Mouse (Mus musculus) heart, postnatal 4 days (tissue): ENCODE results near the gene Rab25. TPM values are rescaled to one million over a fixed set of nuclear protein-coding genes. Genes with fewer than 3 reads are reported as not detected.

Experiments used
- DNase-seq: peaks from one replicate; pipeline ENCODE4 v3.0.0; 2021
- microRNA-seq, 2 experiments: library from miRNA; unstranded; fragments of <30 nt; microRNA quantifications; one replicate each; pipeline ENCODE4 v1.2.0; 2021 to 2022
- total RNA-seq, 2 experiments: library from RNA; stranded (reverse); gene quantifications; 2 replicates each; pipeline ENCODE4 v1.2.3; 2021

Gene Rab25
- total RNA-seq, 2 experiments from 2014 or later = not detected

DNA sequence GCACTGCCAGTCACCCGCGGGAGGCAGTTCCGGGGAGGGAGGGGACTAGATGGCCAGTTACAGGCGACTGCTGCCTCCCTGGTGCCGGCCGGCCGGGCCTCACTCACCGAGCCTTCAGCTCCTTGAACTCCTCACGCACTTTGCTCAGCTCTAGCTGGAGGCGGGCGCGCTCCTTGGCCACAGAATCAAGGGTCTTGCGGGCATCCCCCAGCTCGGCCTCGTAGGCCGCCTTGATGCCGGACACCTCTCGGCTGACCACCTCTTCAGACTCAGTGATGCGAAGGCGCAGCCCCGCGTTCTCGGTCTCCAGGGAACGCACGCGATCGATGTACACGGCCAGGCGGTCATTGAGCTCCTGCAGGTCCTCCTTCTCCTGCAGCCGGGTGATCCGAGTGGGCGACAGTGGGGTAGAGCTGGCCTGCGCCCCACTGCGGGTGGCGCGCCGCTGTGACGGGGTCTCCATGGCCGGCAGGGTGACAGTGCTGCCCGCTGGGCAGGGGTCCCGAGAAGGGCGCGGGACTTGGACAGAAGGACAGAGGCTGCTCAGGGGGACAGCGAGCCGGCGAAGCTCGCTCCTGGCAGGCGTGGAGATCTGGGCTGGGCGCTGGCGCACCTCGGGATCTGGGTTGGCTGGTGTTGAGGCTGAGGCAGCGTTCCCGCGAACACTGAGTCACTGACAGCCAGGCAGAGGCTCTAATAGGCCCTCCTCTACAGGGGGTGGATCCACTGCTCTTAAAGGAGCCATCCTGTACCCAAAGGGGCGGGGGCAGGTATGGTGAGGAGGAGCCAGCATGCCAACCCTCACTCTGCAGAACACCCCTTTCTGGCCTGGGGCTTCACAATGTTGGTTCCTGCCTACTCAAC, 45.2 kb downstream of the Rab25 start:
- peak; percentile 93 for DNase-seq

DNA sequence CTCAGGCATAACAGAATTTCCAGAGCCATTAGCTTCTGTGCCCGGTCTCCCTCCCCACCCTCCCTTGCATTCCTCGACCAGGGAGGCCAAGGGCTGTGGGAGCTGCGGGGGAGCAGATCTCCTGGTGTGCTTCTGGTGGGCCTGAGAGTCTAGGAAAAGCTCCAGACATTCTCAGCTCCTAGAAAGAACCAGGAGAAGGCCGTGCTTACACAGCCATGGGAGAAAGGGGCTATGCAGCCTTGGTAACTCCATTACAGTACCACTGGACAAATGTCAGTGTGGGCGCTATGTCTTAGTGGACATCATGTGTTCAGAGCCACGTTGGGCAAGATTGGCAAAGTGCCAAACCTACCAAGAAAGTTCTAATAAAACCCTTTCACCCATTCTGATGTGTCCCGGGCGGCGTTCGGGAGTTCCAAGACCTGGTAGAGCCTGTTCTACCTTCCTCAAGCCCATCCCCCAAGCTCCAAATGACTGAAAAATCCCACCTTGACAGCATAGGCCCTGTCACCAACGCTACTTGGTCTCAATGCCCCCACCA, 46.0 kb downstream of the Rab25 start:
- DNase-seq = peak; percentile 46

DNA sequence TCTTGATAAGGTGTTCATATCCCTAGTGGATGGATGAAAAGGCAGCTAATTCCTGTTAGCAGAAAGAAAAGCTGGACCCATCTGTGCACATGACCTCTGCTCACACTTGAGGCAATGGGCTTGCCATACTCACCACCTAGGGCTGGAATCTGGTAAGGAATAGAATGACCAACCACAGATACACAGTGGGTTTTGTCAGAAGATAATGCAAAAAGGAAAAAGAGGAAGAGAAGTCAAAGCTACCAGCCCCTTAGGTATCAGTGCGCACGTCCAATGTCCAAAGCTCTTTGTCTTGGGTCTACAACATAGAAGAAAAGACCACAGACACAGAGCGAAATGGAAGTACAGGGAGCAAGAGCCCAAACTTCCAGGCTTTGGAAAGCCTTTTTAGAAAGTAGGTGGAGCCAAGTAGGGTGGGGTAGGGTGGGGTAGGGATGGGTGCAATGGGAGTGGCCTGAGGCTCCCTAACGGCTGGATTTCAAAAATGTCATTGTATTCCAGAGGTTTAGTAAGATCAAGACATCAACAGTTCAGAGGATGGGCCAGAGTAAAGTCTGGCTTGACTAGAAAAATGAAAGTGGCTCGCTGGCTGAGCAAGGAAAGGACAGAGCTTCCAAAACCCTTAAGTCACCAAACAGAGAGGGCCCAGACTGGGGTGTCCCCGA, 46.6 kb downstream of the Rab25 start:
- DNase-seq = no peak

- DNase-seq = no peak
Measured at GRCm38 (mm10) chr3:88500655-88501365, 47.3 kb downstream of the Rab25 start.

- no peak for DNase-seq
Measured at GRCm38 (mm10) chr3:88500087-88500486, 48.0 kb downstream of the Rab25 start.

- DNase-seq = no peak
Measured at GRCm38 (mm10) chr3:88499580-88499979, 48.5 kb downstream of the Rab25 start.

- DNase-seq = peak; percentile 54
Measured at GRCm38 (mm10) chr3:88495741-88496415, 52.2 kb downstream of the Rab25 start.

- peak; percentile 82 for DNase-seq
Measured at GRCm38 (mm10) chr3:88494836-88495628, 53.1 kb downstream of the Rab25 start.

DNA sequence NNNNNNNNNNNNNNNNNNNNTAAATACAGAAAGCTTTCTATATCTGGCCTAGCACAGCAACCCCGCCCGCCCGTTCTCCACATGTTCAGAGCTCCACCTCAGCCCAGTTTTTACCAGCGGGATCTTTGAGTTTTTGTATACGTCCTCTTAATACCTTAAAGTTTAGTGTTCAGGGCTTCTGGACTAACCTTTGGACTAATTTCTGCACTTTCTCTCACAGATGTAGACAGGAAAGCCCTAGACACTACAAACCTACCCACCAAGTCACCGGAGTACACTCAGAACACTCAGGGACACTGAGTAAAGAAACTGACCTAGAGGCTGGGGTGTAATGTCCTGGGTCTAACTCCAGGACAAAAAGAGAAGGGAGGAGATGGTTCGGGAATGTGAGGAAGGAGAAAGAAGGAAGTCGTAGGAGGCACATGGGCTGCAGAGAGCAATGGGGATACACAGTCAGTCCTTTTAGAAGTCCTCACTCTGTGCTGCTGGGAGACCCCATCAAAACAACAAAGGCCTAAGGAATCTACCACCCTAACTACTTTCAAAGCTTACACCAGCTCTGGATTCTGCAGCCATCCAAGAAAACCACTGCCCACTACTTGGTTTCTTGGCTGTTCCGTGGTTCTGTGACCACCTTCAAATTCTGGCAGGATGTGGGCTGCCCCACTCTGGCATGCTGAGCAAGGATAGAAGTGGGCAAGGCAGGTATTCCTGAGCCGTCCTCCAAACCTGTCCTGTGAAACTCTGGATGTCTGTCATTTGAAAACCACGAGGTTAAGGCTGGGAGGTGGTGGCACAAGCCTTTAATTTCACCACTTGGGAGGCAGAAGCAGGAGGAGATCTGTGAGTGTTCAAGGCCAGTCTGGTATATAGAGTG, 54.2 kb downstream of the Rab25 start:
- DNase-seq = no peak

Small RNA genes within 50 kb of the gene (microRNA-seq; reads per million reads assigned to microRNA genes)
- 0 reads per million in 2 experiments for gene Mir1905

Other genes with a start within 250 kb of the Rab25 start
- gene Glmp, start 223.3 kb downstream of the Rab25 start, total RNA-seq = 10 to 100 TPM; 74.8 to 84.6 TPM
- 1 to 10 TPM; 1.4 to 1.6 TPM for gene Tmem79, start 212.2 kb downstream of the Rab25 start, total RNA-seq
- gene Smg5, start 212.0 kb downstream of the Rab25 start, total RNA-seq = 10 to 100 TPM; 53.2 to 61.3 TPM
- gene Paqr6, start 183.7 kb downstream of the Rab25 start, total RNA-seq = under 1 TPM; 0.47 to 0.86 TPM
- gene Bglap3, start 175.6 kb downstream of the Rab25 start, total RNA-seq = not detected
- gene Bglap2, start 169.6 kb downstream of the Rab25 start, total RNA-seq = not detected
- not detected for gene Bglap, start 163.8 kb downstream of the Rab25 start, total RNA-seq
- 10 to 100 TPM; 87.5 to 88.0 TPM for gene Pmf1, start 138.0 kb downstream of the Rab25 start, total RNA-seq
- 10 to 100 TPM; 13.9 to 14.6 TPM for gene Slc25a44, start 123.2 kb downstream of the Rab25 start, total RNA-seq
- 1 to 10 TPM; 1.5 to 1.7 TPM for gene Sema4a, start 87.1 kb downstream of the Rab25 start, total RNA-seq
- gene Lmna, start 38.3 kb downstream of the Rab25 start, total RNA-seq = 100 to 1,000 TPM; 178 to 181 TPM
- gene Mex3a, start 15.9 kb downstream of the Rab25 start, total RNA-seq = 10 to 100 TPM; 11.7 TPM
- gene Lamtor2, start 4.8 kb upstream of the Rab25 start, total RNA-seq = 10 to 100 TPM; 81.9 to 89.1 TPM
- 10 to 100 TPM; 55.3 to 60.1 TPM for gene Ubqln4, start 5.5 kb upstream of the Rab25 start, total RNA-seq
- gene Ssr2, start 27.6 kb upstream of the Rab25 start, total RNA-seq = 100 to 1,000 TPM; 145 to 152 TPM
- gene Arhgef2, start 57.7 kb upstream of the Rab25 start, total RNA-seq = 100 to 1,000 TPM; 104 to 109 TPM
- under 1 TPM in 1 of 2 experiments, not detected in 1; 0.20 TPM for gene Rxfp4, start 104.8 kb upstream of the Rab25 start, total RNA-seq
- 10 to 100 TPM; 44.9 to 49.2 TPM for gene Khdc4, start 137.5 kb upstream of the Rab25 start, total RNA-seq
- 10 to 100 TPM; 43.4 to 48.0 TPM for gene Rit1, start 168.5 kb upstream of the Rab25 start, total RNA-seq
- 1 to 10 TPM; 5.0 to 7.1 TPM for gene Syt11, start 226.9 kb upstream of the Rab25 start, total RNA-seq